Mouse (Mus musculus): ENCODE data around the gene Mterf2.

DNA sequence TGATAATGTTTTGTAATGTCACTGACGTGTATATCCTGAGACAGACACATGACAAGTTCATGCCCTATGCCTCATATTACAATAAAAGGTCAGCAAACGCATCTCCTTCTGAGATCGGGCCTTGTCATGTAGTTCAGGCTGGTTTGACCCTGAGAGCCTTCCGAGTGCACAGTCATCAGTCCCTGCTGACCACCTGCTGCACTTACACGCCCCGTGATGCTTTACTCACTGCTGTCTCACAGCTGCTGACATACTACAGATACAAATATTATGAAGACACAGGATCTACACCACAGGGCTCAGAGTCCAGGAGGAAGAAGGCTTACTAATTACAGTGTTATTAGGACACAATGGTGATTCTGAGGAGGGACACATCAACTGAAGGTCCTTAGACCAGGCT lies 8.7 kb upstream of the Mterf2 start:
- TF ChIP-seq CTCF (IDR thresholded peaks at IDR 0.05; ENCODE audit: extremely low read depth, insufficient read length, insufficient replicate concordance, low read depth, low read length): no peak
- no peak for TF ChIP-seq POLR2A (IDR thresholded peaks at IDR 0.05; ENCODE audit: low read depth, low read length)

All from small intestine, adult 2 months (tissue).